Mouse (Mus musculus) neural tube, embryonic 11.5 days (tissue): ENCODE measurements at regions not wholly inside any gene's neighbourhood (a gene's known extent, or its start where the extent isn't known, plus 50 kb on each side); places are given as distances from the start of the nearest gene placed in this dataset.

Source experiments
- ATAC-seq: fragments of 200-750 bp; cut with Nextera tagmentation; 2 replicates; pipeline ENCODE4 v1.8.0; 2017; ENCODE audit warnings: moderate number of reproducible peaks, mild to moderate bottlenecking, moderate TSS enrichment, moderate library complexity; ENCODE audit not compliant: insufficient read depth, low FRiP score, low TSS enrichment
- DNase-seq: peaks from one replicate; pipeline ENCODE4 v3.0.0-alpha.2; 2015; ENCODE audit warnings: low spot score
- H3K27ac ChIP-seq: fragments of 300-500 bp; sonication (generic); 2 replicates; pipeline ENCODE4 v1.5.1; 2014; ENCODE audit warnings: low read depth, mild to moderate bottlenecking, low read length
- H3K27me3 ChIP-seq: fragments of 300-500 bp; sonication (generic); 2 replicates; pipeline ENCODE4 v1.6.1; 2014; ENCODE audit warnings: mild to moderate bottlenecking, low read length, mixed read lengths; ENCODE audit not compliant: control insufficient read depth, insufficient read depth
- H3K36me3 ChIP-seq: fragments of 300-500 bp; sonication (generic); 2 replicates; pipeline ENCODE4 v1.6.1; 2014; ENCODE audit warnings: mild to moderate bottlenecking, low read length, moderate library complexity, mixed read lengths; ENCODE audit not compliant: control insufficient read depth, insufficient read depth
- H3K4me1 ChIP-seq: fragments of 300-500 bp; sonication (generic); 2 replicates; pipeline ENCODE4 v1.6.1; 2014; ENCODE audit warnings: low read length, mixed read lengths; ENCODE audit not compliant: control insufficient read depth, insufficient read depth
- H3K4me2 ChIP-seq: fragments of 300-500 bp; sonication (generic); 2 replicates; pipeline ENCODE4 v1.6.1; 2014; ENCODE audit warnings: low read depth, mild to moderate bottlenecking, moderate library complexity
- H3K4me3 ChIP-seq: fragments of 300-500 bp; sonication (generic); 2 replicates; pipeline ENCODE4 v1.5.1; 2014; ENCODE audit warnings: low read depth, low read length
- H3K9ac ChIP-seq: fragments of 300-500 bp; sonication (generic); 2 replicates; pipeline ENCODE4 v1.6.1; 2014; ENCODE audit warnings: mild to moderate bottlenecking, low read length
- H3K9me3 ChIP-seq: fragments of 300-500 bp; sonication (generic); 2 replicates; pipeline ENCODE4 v1.6.1; 2016; ENCODE audit warnings: low read length; ENCODE audit not compliant: control insufficient read depth
- WGBS: fragments of 180-500 bp; shearing (Covaris S2); extraction: QIAGEN DNeasy Blood & Tissue Kit; methylation state at CpG from one replicate; pipeline ENCODE4 v1.1.7; 2014; 5-methylcytosine and 5-hydroxymethylcytosine counted together

- no peak overlapping the region for H3K9ac ChIP-seq
- H3K9me3 ChIP-seq, result no peaks in the 10 kb centered on the region
- DNase-seq, result no peak
- H3K27me3 ChIP-seq, result no peaks in the 10 kb centered on the region
- H3K36me3 ChIP-seq, result no peaks in the 10 kb centered on the region
- WGBS, result 88% methylated on average over 3 of the region's 3 CpGs
- no peak overlapping the region for H3K4me3 ChIP-seq
- no peak overlapping the region for H3K4me2 ChIP-seq
- H3K27ac ChIP-seq, result no peak overlapping the region
- no peak for ATAC-seq
- no peaks in the 10 kb centered on the region for H3K4me1 ChIP-seq
Observed at GRCm38 (mm10) chr6:100453401-100453800, 166.1 kb upstream of the Rybp start.

DNA sequence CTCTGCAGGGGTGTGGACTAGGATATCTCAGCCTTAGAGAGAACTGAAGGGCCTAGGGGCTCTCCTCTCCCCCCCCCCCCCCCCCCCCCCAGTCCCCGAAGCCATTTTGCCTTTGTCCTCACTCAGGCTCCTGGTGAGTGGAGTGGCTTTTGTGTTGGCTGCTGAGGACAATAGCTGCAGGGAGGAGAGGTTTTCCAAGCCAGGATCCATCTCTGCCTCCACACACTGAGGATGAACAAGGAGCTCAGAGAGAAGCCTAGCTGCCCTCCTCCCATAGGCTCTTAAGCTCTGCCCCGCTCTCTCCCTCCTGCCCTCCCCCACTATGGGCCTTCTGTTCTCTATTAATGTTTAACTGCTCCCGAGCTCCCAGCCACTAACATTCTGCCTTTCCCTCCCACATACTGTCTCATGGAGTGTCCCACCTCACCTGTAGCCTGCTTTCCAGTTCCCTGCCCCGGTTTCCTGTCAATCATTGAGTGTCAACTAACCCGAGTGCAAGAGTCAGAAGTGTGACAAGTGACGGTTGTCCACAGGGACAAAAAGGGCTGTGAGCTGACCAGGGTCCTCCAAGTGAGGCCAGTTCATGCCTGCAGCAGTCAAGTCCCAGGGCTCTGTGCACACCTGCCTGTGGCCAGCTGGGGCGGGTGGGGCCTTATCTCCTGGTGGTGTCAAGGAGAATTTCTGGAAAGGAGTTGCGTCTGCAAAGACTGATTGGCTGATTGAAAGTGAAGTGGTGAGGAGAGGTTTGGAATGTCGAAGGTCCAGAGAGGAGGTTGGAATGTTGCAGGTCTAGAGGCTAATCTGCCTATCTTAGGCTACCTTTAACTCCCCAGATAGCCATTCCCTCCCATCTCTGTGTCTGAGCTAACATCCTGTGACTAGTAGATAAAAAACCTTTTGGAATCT lies 165.1 kb upstream of the Rybp start:
- no peak overlapping the region for H3K4me2 ChIP-seq
- H3K9ac ChIP-seq, result no peak overlapping the region
- no peaks in the 10 kb centered on the region for H3K36me3 ChIP-seq
- DNase-seq (no peak), ATAC-seq (no peak)
- H3K4me1 ChIP-seq, result no peaks in the 10 kb centered on the region
- WGBS, result 59% methylated on average over 8 of the region's 9 CpGs
- no peaks in the 10 kb centered on the region for H3K27me3 ChIP-seq
- H3K27ac ChIP-seq, result no peak overlapping the region
- H3K4me3 ChIP-seq, result no peak overlapping the region
- no peaks in the 10 kb centered on the region for H3K9me3 ChIP-seq

GRCm38 (mm10) chr6:100450108-100450507 lies 162.8 kb upstream of the Rybp start:
- H3K4me2 ChIP-seq, result no peak overlapping the region
- no peak overlapping the region for H3K27ac ChIP-seq
- H3K9ac ChIP-seq, result no peak overlapping the region
- no peaks in the 10 kb centered on the region for H3K9me3 ChIP-seq
- no peak overlapping the region for H3K4me3 ChIP-seq
- H3K4me1 ChIP-seq, result no peaks in the 10 kb centered on the region
- H3K27me3 ChIP-seq, result no peaks in the 10 kb centered on the region
- DNase-seq, result no peak
- WGBS, result 93% methylated on average over 6 of the region's 6 CpGs
- no peaks in the 10 kb centered on the region for H3K36me3 ChIP-seq
- ATAC-seq, result no peak

DNA sequence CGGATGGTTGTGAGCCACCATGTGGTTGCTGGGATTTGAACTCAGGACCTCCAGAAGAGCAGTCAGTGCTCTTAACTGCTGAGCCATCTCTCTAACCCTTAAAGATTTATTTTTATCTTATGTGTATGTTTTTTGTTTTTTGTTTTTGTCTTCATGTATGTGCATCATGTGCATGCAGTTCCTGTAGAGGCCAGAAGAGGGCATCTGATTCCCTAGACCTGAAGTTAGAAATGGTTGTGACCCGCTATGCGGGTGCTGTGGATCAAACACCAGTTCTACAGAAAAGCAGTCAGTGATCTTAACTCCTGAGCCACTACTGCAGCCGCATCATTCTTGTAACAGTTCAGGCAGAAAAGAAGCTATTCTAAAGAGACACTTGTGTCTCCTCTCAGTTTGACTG lies 161.8 kb upstream of the Rybp start:
- no peaks in the 10 kb centered on the region for H3K9me3 ChIP-seq
- H3K27ac ChIP-seq, result no peak overlapping the region
- ATAC-seq, result no peak
- no peak for DNase-seq
- no peak overlapping the region for H3K4me3 ChIP-seq
- 94% methylated on average over 4 of the region's 4 CpGs for WGBS
- H3K4me2 ChIP-seq, result no peak overlapping the region
- no peaks in the 10 kb centered on the region for H3K36me3 ChIP-seq
- no peaks in the 10 kb centered on the region for H3K27me3 ChIP-seq
- no peak overlapping the region for H3K9ac ChIP-seq
- H3K4me1 ChIP-seq, result no peaks in the 10 kb centered on the region

GRCm38 (mm10) chr6:100447211-100447610 lies 159.9 kb upstream of the Rybp start:
- Histone ChIP-seq H3K9me3 (no peaks in the 10 kb centered on the region), H3K4me2 (no peak overlapping the region), H3K27ac (no peak overlapping the region), H3K9ac (no peak overlapping the region), H3K4me3 (no peak overlapping the region), H3K36me3 (no peaks in the 10 kb centered on the region), H3K4me1 (no peaks in the 10 kb centered on the region), H3K27me3 (no peaks in the 10 kb centered on the region)
- WGBS, result 26% methylated on average over 1 of the region's 1 CpGs
- ATAC-seq (no peak), DNase-seq (no peak)

- 70% methylated on average over 4 of the region's 4 CpGs for WGBS
- DNase-seq (no peak), ATAC-seq (no peak)
- H3K27me3 ChIP-seq, result no peaks in the 10 kb centered on the region
- no peak overlapping the region for H3K4me3 ChIP-seq
- H3K27ac ChIP-seq, result no peak overlapping the region
- no peak overlapping the region for H3K4me2 ChIP-seq
- no peak overlapping the region for H3K9ac ChIP-seq
- no peaks in the 10 kb centered on the region for H3K4me1 ChIP-seq
- no peaks in the 10 kb centered on the region for H3K36me3 ChIP-seq
- H3K9me3 ChIP-seq, result no peaks in the 10 kb centered on the region
Observed at GRCm38 (mm10) chr6:100446804-100447203, 159.5 kb upstream of the Rybp start.

- Histone ChIP-seq H3K27me3 (no peaks in the 10 kb centered on the region), H3K4me1 (peaks cover 9% of the 10 kb centered on the region), H3K36me3 (no peaks in the 10 kb centered on the region), H3K9ac (no peak overlapping the region), H3K4me2 (peak overlapping the region; percentile 35), H3K27ac (no peak overlapping the region), H3K4me3 (no peak overlapping the region), H3K9me3 (no peaks in the 10 kb centered on the region)
- no peak for ATAC-seq
- WGBS, result 10% methylated on average over 8 of the region's 8 CpGs
- DNase-seq, result no peak
Observed at GRCm38 (mm10) chr6:100439071-100439737, 151.9 kb upstream of the Rybp start.

- H3K9ac ChIP-seq, result no peak overlapping the region
- no peak overlapping the region for H3K27ac ChIP-seq
- peak overlapping the region; percentile 35 for H3K4me2 ChIP-seq
- ATAC-seq (0 out of 2 replicates have a peak, but pooled peaks have one; percentile 31), DNase-seq (peak; percentile 38)
- H3K27me3 ChIP-seq, result no peaks in the 10 kb centered on the region
- peaks cover 10% of the 10 kb centered on the region for H3K4me1 ChIP-seq
- no peak overlapping the region for H3K4me3 ChIP-seq
- no peaks in the 10 kb centered on the region for H3K36me3 ChIP-seq
- H3K9me3 ChIP-seq, result no peaks in the 10 kb centered on the region; the same call in 1 of the 2 replicates
- WGBS, result 2% methylated on average over 13 of the region's 13 CpGs
Observed at GRCm38 (mm10) chr6:100438511-100438991, 151.3 kb upstream of the Rybp start.
